Mouse (Mus musculus): ENCODE measurements around the gene Sdhb.

Gene Sdhb

DNA sequence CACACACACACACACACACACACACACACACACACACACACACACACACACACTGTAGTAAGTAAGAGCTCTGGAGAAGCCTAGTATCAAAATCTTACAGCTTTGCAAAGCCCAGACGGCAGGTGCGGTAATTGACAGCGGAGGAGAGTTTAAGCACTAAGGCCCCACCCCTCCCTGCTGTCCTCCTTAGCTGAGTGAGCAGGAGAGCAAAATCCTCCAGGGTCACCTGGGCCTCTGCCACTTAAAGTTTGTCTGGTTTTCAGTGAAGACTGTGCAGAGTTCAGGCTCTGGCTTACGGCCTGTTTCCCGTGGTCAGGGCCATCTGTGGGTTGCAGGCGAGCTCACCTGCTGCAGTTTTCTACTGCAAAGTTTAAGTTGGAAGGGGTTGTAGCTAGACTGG is 12.5 kb upstream of the Sdhb start:
- no peak for DNase-seq (ENCODE audit: low read depth, low spot score)

- no peak for DNase-seq (ENCODE audit: low read depth, low spot score)
These were observed 12.0 kb upstream of the Sdhb start for GRCm38 (mm10) chr4:140949052-140949451.

DNA sequence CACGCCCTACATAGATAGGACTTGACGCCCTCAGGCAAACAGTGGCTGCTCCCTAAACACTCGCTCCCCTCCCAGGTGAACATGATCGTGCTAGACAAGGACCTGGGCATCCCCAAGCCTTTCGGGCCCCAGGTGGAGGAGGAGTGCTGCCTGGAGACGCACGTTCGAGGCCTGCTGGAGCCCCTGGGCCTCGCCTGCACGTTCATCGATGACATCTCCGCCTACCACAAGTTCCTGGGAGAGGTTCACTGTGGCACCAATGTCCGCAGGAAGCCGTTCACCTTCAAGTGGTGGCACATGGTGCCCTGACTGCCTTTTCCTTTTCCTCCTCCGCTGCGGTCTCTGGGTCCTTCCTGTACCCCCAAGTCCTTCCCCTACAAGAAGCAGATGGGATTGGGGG is 11.4 kb upstream of the Sdhb start:
- no peak for DNase-seq (ENCODE audit: low read depth, low spot score)

GRCm38 (mm10) chr4:140950574-140950973 is 10.4 kb upstream of the Sdhb start:
- no peak for DNase-seq (ENCODE audit: low read depth, low spot score)

DNA sequence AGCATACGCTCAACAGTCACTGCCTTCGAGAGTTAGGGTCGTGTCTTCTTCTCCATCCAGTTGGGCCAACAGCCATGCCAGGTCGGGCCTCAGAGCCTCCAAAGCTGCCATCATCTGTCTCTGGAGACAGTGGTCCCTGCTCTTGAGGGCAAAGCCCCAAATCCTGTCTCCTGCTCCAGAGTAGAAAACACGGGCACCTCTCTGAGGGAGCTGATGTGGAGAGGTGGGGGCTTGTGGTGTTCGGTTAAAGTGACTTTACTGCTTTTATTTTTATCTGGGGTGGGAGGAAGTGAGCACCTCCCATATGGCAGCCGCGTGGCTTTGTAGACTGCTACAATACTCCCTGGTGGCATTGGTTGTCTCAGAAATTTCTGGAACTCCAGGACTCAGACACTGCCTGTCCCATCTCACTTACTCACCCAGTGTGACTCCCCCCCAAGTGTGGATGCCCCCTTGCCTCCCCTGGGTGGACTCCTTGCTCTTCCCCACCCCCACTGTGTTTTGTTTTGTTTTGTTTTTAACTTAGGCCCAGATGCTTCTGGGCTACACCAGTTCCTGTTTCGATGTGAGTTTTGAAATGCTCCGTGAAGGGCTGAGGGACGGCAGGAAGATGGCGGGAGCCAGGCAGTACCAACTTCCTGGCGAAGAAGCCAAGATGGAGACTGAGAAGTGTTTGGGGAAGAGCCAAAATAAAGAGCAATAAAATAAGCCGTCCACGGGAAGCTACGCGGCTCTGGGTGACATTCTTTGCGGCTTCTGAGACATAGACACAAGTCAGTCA is 9.0 kb upstream of the Sdhb start:
- no peak for DNase-seq (ENCODE audit: low read depth, low spot score)

- no peak for DNase-seq (ENCODE audit: low read depth, low spot score)
These were observed 3.8 kb upstream of the Sdhb start for GRCm38 (mm10) chr4:140957131-140957702.

DNA sequence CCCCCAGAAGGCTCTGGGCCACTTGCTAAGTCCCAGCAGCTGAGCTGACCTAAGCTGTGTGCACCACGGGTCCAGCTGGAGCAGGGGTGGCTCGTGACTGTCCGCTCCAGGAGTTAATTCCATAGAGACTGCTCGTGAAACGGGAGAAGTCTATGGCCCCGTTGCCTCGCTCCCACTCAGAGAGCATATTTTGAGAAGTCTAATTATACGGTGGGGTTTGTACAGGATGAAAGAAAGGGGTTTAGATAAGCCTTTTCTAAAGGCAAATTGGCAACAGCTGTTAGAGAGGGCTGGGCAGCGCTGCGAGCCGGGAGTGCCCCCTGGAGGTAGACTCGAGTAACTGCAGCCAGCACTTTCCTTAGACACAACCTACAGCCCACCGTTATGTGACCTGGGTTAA is 3.3 kb upstream of the Sdhb start:
- DNase-seq (ENCODE audit: low read depth, low spot score): peak; percentile 75

DNA sequence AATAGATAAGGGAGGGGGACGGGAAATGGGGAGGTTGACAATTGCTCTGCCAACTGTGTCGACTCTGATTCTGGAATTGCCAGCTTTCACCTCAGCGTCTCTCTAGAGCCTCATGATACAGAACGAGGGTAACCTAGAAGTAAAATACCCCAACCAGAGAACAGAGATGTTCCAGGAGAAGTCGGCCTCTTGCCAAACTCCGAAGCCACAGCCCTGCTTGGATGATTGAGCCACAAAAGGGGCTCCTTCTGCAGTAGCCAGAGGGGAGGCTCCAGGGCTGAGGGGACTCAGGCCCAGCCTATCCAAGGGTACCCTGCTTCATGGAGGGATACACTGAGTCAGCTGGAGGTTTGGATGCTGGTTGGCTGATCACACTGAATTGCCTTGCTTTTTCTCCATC is 2.7 kb upstream of the Sdhb start:
- DNase-seq (ENCODE audit: low read depth, low spot score): no peak

DNA sequence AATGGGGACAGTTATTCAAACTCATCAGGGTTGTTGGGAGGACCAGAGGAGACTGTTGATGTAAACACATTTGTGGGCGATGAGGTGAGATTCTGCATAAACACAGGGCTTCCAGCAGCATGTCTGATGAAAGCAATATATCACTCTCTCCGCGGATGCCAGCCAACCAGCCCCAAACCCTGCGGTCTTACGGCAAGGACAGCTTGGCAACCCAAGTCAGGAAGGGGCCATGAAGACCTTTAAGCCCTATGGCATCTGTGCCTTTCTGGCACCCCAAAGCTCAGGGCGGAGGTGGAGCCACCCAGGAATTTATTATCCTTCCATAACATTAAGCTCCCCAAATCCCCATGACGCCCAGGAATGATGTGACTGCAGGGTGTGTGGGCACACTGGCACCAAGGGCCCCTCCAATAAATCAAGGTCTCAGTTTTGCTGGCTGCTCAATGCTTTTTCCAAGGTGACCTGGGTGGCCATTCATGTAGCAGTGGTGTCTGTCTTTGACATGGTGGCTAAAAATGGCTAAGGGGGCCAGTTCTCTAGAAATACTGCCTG is 1.8 kb upstream of the Sdhb start:
- no peak for DNase-seq (ENCODE audit: low read depth, low spot score)

- no peak for DNase-seq (ENCODE audit: low read depth, low spot score)
These were observed 1.1 kb upstream of the Sdhb start for GRCm38 (mm10) chr4:140959715-140960479.

DNA sequence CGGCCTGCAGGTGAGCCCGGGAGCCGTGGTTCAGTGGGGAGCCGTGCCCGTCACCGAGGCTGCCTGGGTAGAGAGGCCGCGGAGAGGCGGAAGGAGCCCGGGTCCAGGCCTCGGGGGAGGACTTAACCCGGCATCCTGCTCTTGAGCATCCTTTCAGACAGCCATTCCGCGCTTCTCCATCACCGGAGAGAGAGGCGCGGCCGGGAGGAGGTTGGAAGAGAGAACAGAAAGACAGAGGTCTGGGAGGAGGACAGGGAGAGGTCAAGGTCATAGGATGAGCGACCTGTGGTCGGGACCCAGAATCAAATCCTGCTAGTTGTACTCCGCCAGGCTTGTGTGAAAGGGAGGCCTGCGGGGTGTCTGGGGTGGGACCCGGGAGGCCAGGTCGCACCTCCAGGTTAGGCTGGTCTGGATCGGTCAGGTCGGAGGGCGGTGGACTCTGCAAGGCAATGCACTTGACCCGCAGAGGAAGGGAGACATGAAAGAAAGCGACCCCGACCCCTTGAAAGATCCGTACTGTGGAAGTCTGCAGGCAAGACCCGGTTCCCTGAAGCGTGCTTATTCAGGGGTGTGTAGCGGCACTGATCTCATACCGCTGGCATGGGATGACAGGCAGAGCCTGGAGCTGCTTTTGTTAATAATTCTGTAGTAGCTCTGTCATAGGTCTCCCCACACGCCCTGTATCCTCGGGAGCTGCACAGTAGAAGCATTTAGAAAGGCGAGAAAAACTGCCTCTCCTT is 634 bp downstream of the Sdhb start:
- DNase-seq (ENCODE audit: low read depth, low spot score): peak; percentile 31

DNA sequence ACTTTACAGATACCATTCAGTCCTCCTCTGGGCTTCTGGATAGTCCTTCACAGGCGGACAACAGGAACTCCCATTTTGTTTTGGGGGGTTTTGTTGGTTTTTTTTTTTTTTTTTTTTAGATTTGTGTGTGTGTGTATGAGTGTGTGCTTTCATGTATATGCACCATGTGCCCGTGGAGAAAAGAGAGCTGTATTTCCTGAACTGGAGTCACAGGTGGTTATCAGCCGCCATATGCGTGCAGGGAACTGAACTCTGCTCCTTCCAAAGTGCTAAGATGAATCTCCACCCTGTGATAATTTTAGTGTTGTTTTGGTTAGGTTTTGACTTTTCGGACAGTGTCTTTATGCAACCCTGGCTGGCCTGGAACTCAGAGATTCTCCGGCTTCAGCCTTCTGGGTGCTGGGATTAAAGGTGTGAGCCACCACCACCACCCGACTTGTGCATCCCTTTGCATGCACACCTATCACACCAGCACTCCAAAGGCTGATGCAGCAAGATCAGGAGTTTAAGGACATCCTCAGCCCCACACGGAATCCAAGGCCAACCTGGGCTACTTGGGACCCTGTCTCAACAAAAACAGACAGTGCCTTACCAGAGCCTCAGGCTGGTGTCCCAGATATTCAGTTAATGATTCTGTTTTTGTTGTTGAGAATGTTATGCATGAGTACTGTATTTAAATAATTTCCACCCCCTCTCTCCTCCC is 1.4 kb downstream of the Sdhb start:
- DNase-seq (ENCODE audit: low read depth, low spot score): no peak

DNA sequence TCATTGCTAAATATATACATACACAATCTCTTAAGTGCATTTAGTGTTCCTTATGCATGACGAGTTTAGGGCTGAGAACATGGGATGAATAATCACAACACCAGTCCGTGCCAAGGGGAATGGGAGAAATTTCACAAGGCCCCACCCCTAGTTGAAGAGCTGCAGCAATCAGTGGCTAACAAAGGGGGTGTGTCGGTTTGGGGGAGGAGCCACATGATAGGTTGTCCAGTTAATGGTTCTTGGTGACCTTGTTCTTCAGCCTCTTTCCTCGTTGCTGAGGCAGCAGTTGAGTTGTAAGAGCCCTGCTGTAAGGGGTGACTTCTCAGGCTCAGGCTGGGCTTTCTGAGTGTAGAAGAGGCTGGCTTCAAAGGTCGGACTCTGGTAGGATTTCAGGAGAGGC is 1.9 kb downstream of the Sdhb start:
- peak; percentile 84 for DNase-seq (ENCODE audit: low read depth, low spot score)

GRCm38 (mm10) chr4:140963941-140964597 is 3.1 kb downstream of the Sdhb start:
- DNase-seq (ENCODE audit: low read depth, low spot score): no peak

DNA sequence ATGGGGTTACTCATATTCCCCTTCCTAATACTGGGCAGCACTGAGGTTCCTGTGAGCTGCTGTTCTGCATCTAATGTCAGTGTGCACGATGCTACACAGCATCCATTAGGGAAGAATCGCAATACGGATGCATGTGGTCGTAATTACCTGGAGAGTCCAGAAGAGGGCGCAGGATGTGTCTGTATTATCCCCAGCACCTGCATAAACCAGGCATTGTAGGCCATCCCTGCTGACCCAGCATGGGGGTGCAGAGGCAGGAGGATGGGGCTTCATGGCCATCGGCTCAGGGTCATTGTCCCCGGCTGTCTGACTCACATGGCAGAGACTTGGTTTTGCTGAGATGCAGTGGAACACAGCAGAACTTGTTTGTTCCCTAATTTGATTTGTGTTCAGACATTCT is 3.6 kb downstream of the Sdhb start:
- peak; percentile 86 for DNase-seq (ENCODE audit: low read depth, low spot score)

- DNase-seq (ENCODE audit: low read depth, low spot score): no peak
These were observed 6.6 kb downstream of the Sdhb start for GRCm38 (mm10) chr4:140967386-140968159.

DNA sequence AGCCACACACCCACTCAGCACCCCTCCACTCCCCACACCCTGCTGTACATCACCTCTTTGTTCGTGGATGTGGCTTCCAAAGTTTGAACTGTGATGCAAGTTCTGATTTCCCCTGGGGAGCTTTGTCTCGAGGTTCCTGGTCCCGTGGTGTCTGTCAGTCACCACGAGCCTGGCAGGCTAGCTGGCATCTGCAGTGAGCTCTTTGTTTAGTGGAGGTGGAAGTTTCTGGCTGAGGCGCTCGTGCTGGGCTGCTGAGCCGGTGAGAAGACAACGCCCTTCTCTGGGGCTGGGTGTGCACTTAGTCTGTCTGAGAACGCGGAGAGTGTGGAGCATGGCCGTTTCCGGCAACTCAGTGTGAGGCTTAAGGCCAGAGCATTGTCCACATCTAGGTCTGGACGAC is 10.7 kb downstream of the Sdhb start:
- peak; percentile 63 for DNase-seq (ENCODE audit: low read depth, low spot score)

GRCm38 (mm10) chr4:140974408-140974807 is 13.4 kb downstream of the Sdhb start:
- DNase-seq (ENCODE audit: low read depth, low spot score): no peak

GRCm38 (mm10) chr4:140975356-140975755 is 14.4 kb downstream of the Sdhb start:
- DNase-seq (ENCODE audit: low read depth, low spot score): no peak

DNA sequence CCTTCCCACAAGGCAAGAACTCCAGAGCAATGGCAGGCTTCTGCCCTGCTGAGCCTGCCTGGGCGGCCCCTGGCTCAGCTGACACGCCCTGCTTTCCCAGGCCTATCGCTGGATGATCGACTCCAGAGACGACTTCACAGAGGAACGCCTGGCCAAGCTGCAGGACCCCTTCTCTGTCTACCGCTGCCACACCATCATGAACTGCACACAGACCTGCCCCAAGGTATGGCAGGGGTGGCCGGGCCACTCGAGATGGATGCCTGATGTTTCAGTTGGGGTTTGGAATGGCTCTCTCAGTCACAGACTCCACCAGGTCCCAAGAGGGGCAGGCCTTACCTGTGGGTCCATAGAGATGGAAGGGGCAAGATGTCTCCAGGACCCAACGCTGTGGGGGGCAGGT is 16.3 kb downstream of the Sdhb start:
- no peak for DNase-seq (ENCODE audit: low read depth, low spot score)

Measured in 3T3-L1 (cell line).